Mouse (Mus musculus): Measurements from ENCODE around the gene Mtch1. TPM values are rescaled to one million over a fixed set of nuclear protein-coding genes. Genes with fewer than 3 reads are reported as not detected.
A peak's percentile ranks its signal among the peaks of the same experiment; 100 is the strongest.
"Not testable (repeated sequence)": the region's sequence is repeated elsewhere in the genome, so short reads cannot be mapped to it uniquely, and the experiment has no call there.

Mtch1 gene
- polyA plus RNA-seq, 2 experiments, result 54.3 to 61.1 TPM

GRCm38 (mm10) chr17:29321765-29322602, 25.8 kb downstream of the Mtch1 start:
- ATAC-seq (ENCODE audit: insufficient read depth) (no peak), DNase-seq (ENCODE audit: low read depth in 3 of 3, low spot score in 3 of 3) (no peak)
- Histone ChIP-seq H3K27me3 (ENCODE audit: control insufficient read depth, insufficient read depth, low read length) (peaks cover 14% of the 10 kb centered on the region), H3K4me2 (ENCODE audit: low read depth) (no peak overlapping the region), H3K9ac (replicated peaks) (no peak overlapping the region), H3K4me1 (replicated peaks; ENCODE audit: control insufficient read depth in 2 of 2, insufficient read depth in 2 of 2, low read length in 1 of 2) (peaks cover 0 to 6% of the 10 kb centered on the region in 2 experiments; a peak in 2 of 4 replicates), H3K36me3 (replicated peaks; ENCODE audit: control insufficient read depth, insufficient read depth, low read depth) (no peaks in the 10 kb centered on the region), H3K9me3 (ENCODE audit: control insufficient read depth, low read length) (no peaks in the 10 kb centered on the region), H3K27ac (no peak overlapping the region), H3K4me3 (ENCODE audit: insufficient read depth in 1 of 2, low read depth in 2 of 2, low read length in 2 of 2) (no peak overlapping the region)
- WGBS (ENCODE audit: insufficient replicate concordance), result 54% methylated on average over 41 of the region's 41 CpGs
- no peak for TF ChIP-seq CTCF (IDR thresholded peaks at IDR 0.05; ENCODE audit: low read depth)
- TF ChIP-seq EP300 (IDR thresholded peaks at IDR 0.05; ENCODE audit: low read depth), result no peak

DNA sequence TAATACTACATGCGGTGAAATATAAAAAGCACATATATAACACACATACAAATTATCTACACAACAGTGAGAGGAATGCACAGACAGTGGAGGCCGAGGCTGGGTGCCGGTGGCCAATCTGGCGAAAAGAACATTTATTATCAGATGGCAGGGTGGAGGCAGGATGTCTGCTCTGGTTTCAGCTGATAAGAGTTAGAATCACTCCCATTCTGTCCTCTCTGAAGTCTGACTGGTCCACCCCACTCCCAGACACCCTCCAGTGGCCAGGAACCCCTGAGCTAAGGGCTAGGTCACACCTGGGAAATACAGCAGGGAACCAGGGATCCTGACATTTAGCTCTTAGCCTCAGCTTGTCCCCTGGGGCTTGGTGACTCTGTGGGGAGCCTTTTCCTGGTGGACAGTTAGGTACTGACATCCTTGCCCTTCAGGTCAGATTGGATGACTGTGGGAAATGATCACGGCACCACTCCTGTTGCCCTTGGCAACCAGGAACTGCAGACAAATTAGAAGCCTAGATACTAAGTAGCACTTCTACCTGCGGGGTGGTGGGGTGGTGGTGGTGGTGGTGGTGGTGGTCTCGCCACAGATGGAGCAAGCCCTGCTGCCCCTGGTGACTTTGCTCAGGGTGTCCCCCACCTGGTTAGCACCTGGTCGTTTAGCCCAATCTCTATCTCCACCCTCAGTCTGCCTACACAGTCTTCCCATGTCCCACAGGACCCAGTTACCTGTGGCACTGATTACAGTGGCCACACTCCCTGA, 27.7 kb downstream of the Mtch1 start:
- ATAC-seq (ENCODE audit: insufficient read depth) (no peak), DNase-seq (ENCODE audit: low read depth in 3 of 3, low spot score in 3 of 3) (no peak)
- H3K4me1 ChIP-seq (replicated peaks; ENCODE audit: control insufficient read depth in 2 of 2, insufficient read depth in 2 of 2, low read length in 1 of 2), result peaks cover 0 to 6% of the 10 kb centered on the region in 2 experiments; a peak in 2 of 4 replicates
- no peak overlapping the region for H3K9ac ChIP-seq (replicated peaks)
- no peaks in the 10 kb centered on the region for H3K36me3 ChIP-seq (replicated peaks; ENCODE audit: control insufficient read depth, insufficient read depth, low read depth)
- no peak overlapping the region for H3K27ac ChIP-seq
- no peak overlapping the region for H3K4me3 ChIP-seq (ENCODE audit: insufficient read depth in 1 of 2, low read depth in 2 of 2, low read length in 2 of 2)
- H3K9me3 ChIP-seq (ENCODE audit: control insufficient read depth, low read length), result no peaks in the 10 kb centered on the region
- H3K27me3 ChIP-seq (ENCODE audit: control insufficient read depth, insufficient read depth, low read length), result peaks cover 9% of the 10 kb centered on the region
- no peak overlapping the region for H3K4me2 ChIP-seq (ENCODE audit: low read depth)
- WGBS (ENCODE audit: insufficient replicate concordance), result 29% methylated on average over 8 of the region's 8 CpGs
- no peak; the same call in 1 of the 2 replicates for TF ChIP-seq EP300 (IDR thresholded peaks at IDR 0.05; ENCODE audit: low read depth)
- no peak for TF ChIP-seq CTCF (IDR thresholded peaks at IDR 0.05; ENCODE audit: low read depth)

- Histone ChIP-seq H3K4me1 (replicated peaks; ENCODE audit: control insufficient read depth in 2 of 2, insufficient read depth in 2 of 2, low read length in 1 of 2) (peaks cover 0 to 6% of the 10 kb centered on the region in 2 experiments; a peak in 2 of 4 replicates), H3K9me3 (ENCODE audit: control insufficient read depth, low read length) (no peaks in the 10 kb centered on the region), H3K4me3 (ENCODE audit: insufficient read depth in 1 of 2, low read depth in 2 of 2, low read length in 2 of 2) (no peak overlapping the region), H3K4me2 (ENCODE audit: low read depth) (no peak overlapping the region), H3K36me3 (replicated peaks; ENCODE audit: control insufficient read depth, insufficient read depth, low read depth) (no peaks in the 10 kb centered on the region), H3K27me3 (ENCODE audit: control insufficient read depth, insufficient read depth, low read length) (peaks cover 9% of the 10 kb centered on the region), H3K9ac (replicated peaks) (no peak overlapping the region), H3K27ac (no peak overlapping the region)
- 55% methylated on average over 7 of the region's 7 CpGs for WGBS (ENCODE audit: insufficient replicate concordance)
- DNase-seq (ENCODE audit: low read depth in 3 of 3, low spot score in 3 of 3) (no peak), ATAC-seq (ENCODE audit: insufficient read depth) (no peak)
- TF ChIP-seq EP300 (IDR thresholded peaks at IDR 0.05; ENCODE audit: low read depth) (no peak), CTCF (IDR thresholded peaks at IDR 0.05; ENCODE audit: low read depth) (no peak)
Measured at GRCm38 (mm10) chr17:29319476-29319875, 28.3 kb downstream of the Mtch1 start.

DNA sequence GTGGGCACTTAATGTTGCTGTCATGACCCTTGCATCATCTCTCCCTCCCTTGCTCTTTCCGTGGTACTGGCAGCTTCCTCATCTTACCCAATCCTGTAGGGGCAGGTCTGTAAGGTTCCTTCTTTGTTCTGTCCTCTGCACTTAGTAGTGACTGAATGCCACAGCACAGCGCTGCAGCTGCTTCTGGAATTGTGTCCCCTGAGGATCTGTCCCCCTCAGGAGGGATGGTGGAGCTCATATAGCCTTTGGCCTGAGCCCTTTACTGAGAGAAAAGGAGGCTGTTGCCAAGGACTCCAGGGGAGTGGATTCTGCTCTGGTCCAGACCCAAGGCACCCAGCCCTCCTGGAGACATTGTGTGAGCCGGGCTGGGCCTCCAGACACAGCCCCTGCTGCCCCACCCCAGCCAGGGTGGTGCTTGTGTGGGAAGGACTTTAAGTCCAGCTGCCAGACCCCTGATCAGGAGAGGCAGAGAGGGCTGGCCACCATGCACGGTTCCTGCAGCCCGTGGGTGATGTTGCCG, 28.9 kb downstream of the Mtch1 start:
- no peak overlapping the region for H3K9ac ChIP-seq (replicated peaks)
- no peak overlapping the region for H3K27ac ChIP-seq
- 27% methylated on average over 6 of the region's 6 CpGs for WGBS (ENCODE audit: insufficient replicate concordance)
- peaks cover 0 to 6% of the 10 kb centered on the region in 2 experiments; a peak in 2 of 4 replicates for H3K4me1 ChIP-seq (replicated peaks; ENCODE audit: control insufficient read depth in 2 of 2, insufficient read depth in 2 of 2, low read length in 1 of 2)
- peaks cover 9% of the 10 kb centered on the region for H3K27me3 ChIP-seq (ENCODE audit: control insufficient read depth, insufficient read depth, low read length)
- H3K36me3 ChIP-seq (replicated peaks; ENCODE audit: control insufficient read depth, insufficient read depth, low read depth), result no peaks in the 10 kb centered on the region
- DNase-seq (ENCODE audit: low read depth in 3 of 3, low spot score in 3 of 3), result peak in 1 of 3 experiments; percentile 20
- no peak overlapping the region for H3K4me3 ChIP-seq (ENCODE audit: insufficient read depth in 1 of 2, low read depth in 2 of 2, low read length in 2 of 2)
- no peak overlapping the region for H3K4me2 ChIP-seq (ENCODE audit: low read depth)
- TF ChIP-seq EP300 (IDR thresholded peaks at IDR 0.05; ENCODE audit: low read depth) (no peak), CTCF (IDR thresholded peaks at IDR 0.05; ENCODE audit: low read depth) (no peak)
- no peak for ATAC-seq (ENCODE audit: insufficient read depth)
- H3K9me3 ChIP-seq (ENCODE audit: control insufficient read depth, low read length), result no peaks in the 10 kb centered on the region

DNA sequence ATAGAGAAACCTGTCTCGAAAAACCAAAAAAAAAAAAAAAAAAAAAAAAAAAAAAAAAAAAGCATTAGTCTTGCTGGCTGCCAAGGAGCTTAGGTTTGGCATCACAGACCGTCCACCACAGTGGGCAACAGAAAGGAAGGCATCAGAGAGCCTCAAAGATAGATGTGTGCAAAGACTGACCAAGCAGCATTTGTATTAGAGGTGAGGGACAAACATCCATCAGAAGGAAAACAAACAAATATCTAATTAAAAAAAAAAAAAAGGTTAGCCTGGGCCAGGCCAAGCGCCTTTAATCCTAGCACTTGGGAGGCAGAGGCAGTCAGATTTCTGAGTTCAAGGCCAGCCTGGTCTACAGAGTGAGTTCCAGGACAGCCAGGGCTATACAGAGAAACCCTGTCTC, 30.4 kb downstream of the Mtch1 start, which contains the start of gene Pi16:
Gene Pi16 (plus strand): TSS at position 301 of the 400 bp plus-strand sequence.
- WGBS (ENCODE audit: insufficient replicate concordance), result 75% methylated on average over 3 of the region's 3 CpGs
- DNase-seq (ENCODE audit: low read depth in 3 of 3, low spot score in 3 of 3); H3K4me3 ChIP-seq (ENCODE audit: insufficient read depth in 1 of 2, low read depth in 2 of 2, low read length in 2 of 2): not testable (repeated sequence)

More for the DNA sequence above, 30.4 kb downstream of the Mtch1 start, which contains the start of gene Pi16:
- H3K27ac ChIP-seq; H3K9me3 ChIP-seq (ENCODE audit: control insufficient read depth, low read length); H3K36me3 ChIP-seq (replicated peaks; ENCODE audit: control insufficient read depth, insufficient read depth, low read depth); ATAC-seq (ENCODE audit: insufficient read depth); H3K4me1 ChIP-seq (replicated peaks; ENCODE audit: control insufficient read depth in 2 of 2, insufficient read depth in 2 of 2, low read length in 1 of 2); H3K27me3 ChIP-seq (ENCODE audit: control insufficient read depth, insufficient read depth, low read length); H3K4me2 ChIP-seq (ENCODE audit: low read depth); H3K9ac ChIP-seq (replicated peaks): not testable (repeated sequence)

Measured in liver, embryonic 14.5 days (tissue).